Mouse (Mus musculus) liver, embryonic 13.5 days (tissue): ENCODE results near the gene Shisal1. TPM values are rescaled to one million over a fixed set of nuclear protein-coding genes. Genes with fewer than 3 reads are reported as not detected.

Experiments
- ATAC-seq: fragments of 200-750 bp; cut with Nextera tagmentation; 2 replicates; pipeline ENCODE4 v1.8.0; 2017; ENCODE audit warnings: low read depth, mild to moderate bottlenecking, moderate number of reproducible peaks, moderate library complexity
- DNase-seq: peaks from one replicate; pipeline ENCODE4 v3.0.0; 2022
- H3K27ac ChIP-seq: fragments of 300-500 bp; sonication (generic); 2 replicates; pipeline ENCODE4 v1.5.1; 2015; ENCODE audit warnings: moderate library complexity, mild to moderate bottlenecking, inconsistent platforms
- H3K27me3 ChIP-seq: fragments of 300-500 bp; sonication (generic); 2 replicates; pipeline ENCODE4 v1.6.1; 2015; ENCODE audit warnings: mild to moderate bottlenecking, inconsistent platforms
- H3K36me3 ChIP-seq: fragments of 300-500 bp; sonication (generic); 2 replicates; pipeline ENCODE4 v1.6.1; 2015; ENCODE audit warnings: mild to moderate bottlenecking, inconsistent platforms
- H3K4me1 ChIP-seq: fragments of 300-500 bp; sonication (generic); replicated peaks from 2 replicates; pipeline ENCODE4 v1.6.1; 2015; ENCODE audit warnings: inconsistent platforms
- H3K4me2 ChIP-seq: fragments of 300-500 bp; sonication (generic); 2 replicates; pipeline ENCODE4 v1.6.1; 2015; ENCODE audit warnings: inconsistent platforms, mild to moderate bottlenecking, moderate library complexity
- H3K4me3 ChIP-seq: fragments of 300-500 bp; sonication (generic); replicated peaks from 2 replicates; pipeline ENCODE4 v1.5.1; 2015; ENCODE audit warnings: mild to moderate bottlenecking, inconsistent platforms
- H3K9ac ChIP-seq: fragments of 300-500 bp; sonication (generic); 2 replicates; pipeline ENCODE4 v1.6.1; 2015; ENCODE audit warnings: mild to moderate bottlenecking, inconsistent platforms
- H3K9me3 ChIP-seq: fragments of 300-500 bp; sonication (generic); replicated peaks from 2 replicates; pipeline ENCODE4 v1.6.1; 2016; ENCODE audit warnings: inconsistent platforms
- WGBS: fragments of 180-500 bp; shearing (Covaris S2); methylation state at CpG from one replicate; pipeline ENCODE4 v1.1.7; 2015; ENCODE audit not compliant: insufficient replicate concordance; 5-methylcytosine and 5-hydroxymethylcytosine counted together
- polyA plus RNA-seq: library from polyadenylated mRNA; unstranded; fragments of >200 nt; fragmentation: Nextera tagmentation; extraction: Ambion mirVana; gene quantifications from 2 replicates; pipeline ENCODE4 v1.2.1, GENCODE M21; 2015

Gene Shisal1
- 0.08 and 0.14 TPM in 2 replicates for polyA plus RNA-seq

GRCm38 (mm10) chr15:84446997-84447396 lies at the start of gene Shisal1:
Gene Shisal1 (minus strand): TSS chr15:84447097.
- Histone ChIP-seq H3K4me3 (peak within 1 kb of the TSS; percentile 38), H3K4me1 (0 out of 2 replicates have a peak, but pooled peaks cover 5% of the 10 kb centered on the region), H3K27ac (no peak within 1 kb of the TSS), H3K9me3 (no peaks in the 10 kb centered on the region), H3K27me3 (peaks cover 89% of the 10 kb centered on the region), H3K4me2 (peak within 1 kb of the TSS; percentile 58), H3K36me3 (no peaks in the 10 kb centered on the region), H3K9ac (no peak within 1 kb of the TSS)
- ATAC-seq (no peak), DNase-seq (no peak)
- WGBS = 9% methylated on average over 9 of the region's 9 CpGs

- Histone ChIP-seq H3K4me2 (no peak overlapping the region), H3K4me1 (no peaks in the 10 kb centered on the region), H3K36me3 (no peaks in the 10 kb centered on the region), H3K27ac (no peak overlapping the region), H3K27me3 (no peaks in the 10 kb centered on the region), H3K9ac (no peak overlapping the region), H3K9me3 (no peaks in the 10 kb centered on the region), H3K4me3 (no peak overlapping the region)
- DNase-seq (no peak), ATAC-seq (no peak)
- WGBS = 54% methylated on average over 7 of the region's 7 CpGs
Measured at GRCm38 (mm10) chr15:84490486-84490885, 43.6 kb upstream of the Shisal1 start.

- ATAC-seq (no peak), DNase-seq (no peak)
- H3K27ac ChIP-seq = no peak overlapping the region
- H3K9ac ChIP-seq = no peak overlapping the region; the same call in 1 of the 2 replicates
- no peaks in the 10 kb centered on the region for H3K9me3 ChIP-seq
- no peaks in the 10 kb centered on the region for H3K36me3 ChIP-seq
- 49% methylated on average over 4 of the region's 4 CpGs for WGBS
- H3K27me3 ChIP-seq = no peaks in the 10 kb centered on the region
- H3K4me2 ChIP-seq = no peak overlapping the region
- no peak overlapping the region for H3K4me3 ChIP-seq
- peaks cover 12% of the 10 kb centered on the region for H3K4me1 ChIP-seq
Measured at GRCm38 (mm10) chr15:84484255-84484654, 37.4 kb upstream of the Shisal1 start.

GRCm38 (mm10) chr15:84483622-84484021 lies 36.7 kb upstream of the Shisal1 start:
- H3K27me3 ChIP-seq = no peaks in the 10 kb centered on the region
- no peak overlapping the region for H3K27ac ChIP-seq
- H3K4me2 ChIP-seq = 0 out of 2 replicates have a peak overlapping the region, but pooled peaks have one; percentile 17
- no peaks in the 10 kb centered on the region for H3K9me3 ChIP-seq
- H3K4me3 ChIP-seq = no peak overlapping the region
- H3K9ac ChIP-seq = no peak overlapping the region
- H3K4me1 ChIP-seq = peaks cover 12% of the 10 kb centered on the region
- 44% methylated on average over 5 of the region's 5 CpGs for WGBS
- DNase-seq (no peak), ATAC-seq (peak; percentile 51; the same call in 1 of the 2 replicates)
- H3K36me3 ChIP-seq = no peaks in the 10 kb centered on the region

- no peak for DNase-seq
- 60% methylated on average over 13 of the region's 13 CpGs for WGBS
- Histone ChIP-seq H3K4me2 (no peak overlapping the region), H3K4me3 (no peak overlapping the region), H3K9ac (no peak overlapping the region), H3K27me3 (no peaks in the 10 kb centered on the region), H3K36me3 (no peaks in the 10 kb centered on the region), H3K27ac (no peak overlapping the region), H3K4me1 (peaks cover 12% of the 10 kb centered on the region), H3K9me3 (no peaks in the 10 kb centered on the region)
- ATAC-seq = no peak
Measured at GRCm38 (mm10) chr15:84481259-84481877, 34.5 kb upstream of the Shisal1 start.

- Histone ChIP-seq H3K4me2 (no peak overlapping the region), H3K9ac (no peak overlapping the region), H3K4me3 (no peak overlapping the region), H3K27ac (no peak overlapping the region), H3K9me3 (no peaks in the 10 kb centered on the region), H3K27me3 (peaks cover 9% of the 10 kb centered on the region), H3K4me1 (no peaks in the 10 kb centered on the region), H3K36me3 (no peaks in the 10 kb centered on the region)
- WGBS = 32% methylated on average over 8 of the region's 8 CpGs
- DNase-seq (no peak), ATAC-seq (no peak)
Measured at GRCm38 (mm10) chr15:84469391-84469790, 22.5 kb upstream of the Shisal1 start.

GRCm38 (mm10) chr15:84467761-84468160 lies 20.9 kb upstream of the Shisal1 start:
- H3K27me3 ChIP-seq = peaks cover 9% of the 10 kb centered on the region
- no peak for ATAC-seq
- 45% methylated on average over 5 of the region's 5 CpGs for WGBS

GRCm38 (mm10) chr15:84466458-84467267 lies 19.8 kb upstream of the Shisal1 start:
- no peak for DNase-seq
- peaks cover 9% of the 10 kb centered on the region for H3K27me3 ChIP-seq
- no peaks in the 10 kb centered on the region for H3K9me3 ChIP-seq
- H3K36me3 ChIP-seq = no peaks in the 10 kb centered on the region
- 35% methylated on average over 13 of the region's 13 CpGs for WGBS
- no peak overlapping the region for H3K27ac ChIP-seq
- ATAC-seq = no peak
- H3K9ac ChIP-seq = no peak overlapping the region
- H3K4me1 ChIP-seq = no peaks in the 10 kb centered on the region
- H3K4me2 ChIP-seq = no peak overlapping the region
- no peak overlapping the region for H3K4me3 ChIP-seq

More at GRCm38 (mm10) chr15:84467761-84468160, 20.9 kb upstream of the Shisal1 start:
- H3K9ac ChIP-seq = no peak overlapping the region
- no peak for DNase-seq
- H3K4me3 ChIP-seq = no peak overlapping the region
- H3K4me1 ChIP-seq = no peaks in the 10 kb centered on the region
- H3K27ac ChIP-seq = no peak overlapping the region
- no peaks in the 10 kb centered on the region for H3K9me3 ChIP-seq
- no peak overlapping the region for H3K4me2 ChIP-seq
- H3K36me3 ChIP-seq = no peaks in the 10 kb centered on the region

- Histone ChIP-seq H3K9ac (no peak overlapping the region), H3K4me3 (no peak overlapping the region), H3K4me1 (0 out of 2 replicates have a peak, but pooled peaks cover 4% of the 10 kb centered on the region), H3K27ac (no peak overlapping the region), H3K36me3 (no peaks in the 10 kb centered on the region), H3K27me3 (0 out of 2 replicates have a peak, but pooled peaks cover 3% of the 10 kb centered on the region), H3K9me3 (no peaks in the 10 kb centered on the region), H3K4me2 (no peak overlapping the region)
- DNase-seq = no peak
- WGBS = 45% methylated on average over 2 of the region's 2 CpGs
- ATAC-seq = no peak
Measured at GRCm38 (mm10) chr15:84461429-84461828, 14.5 kb upstream of the Shisal1 start.

GRCm38 (mm10) chr15:84458983-84459382 lies 12.1 kb upstream of the Shisal1 start:
- H3K4me2 ChIP-seq = no peak overlapping the region
- H3K9ac ChIP-seq = no peak overlapping the region
- no peaks in the 10 kb centered on the region for H3K9me3 ChIP-seq
- WGBS = 51% methylated on average over 6 of the region's 6 CpGs
- H3K36me3 ChIP-seq = no peaks in the 10 kb centered on the region
- no peak for DNase-seq
- H3K4me1 ChIP-seq = 0 out of 2 replicates have a peak, but pooled peaks cover 4% of the 10 kb centered on the region
- H3K27me3 ChIP-seq = no peaks in the 10 kb centered on the region
- H3K27ac ChIP-seq = no peak overlapping the region
- no peak overlapping the region for H3K4me3 ChIP-seq
- ATAC-seq = peak; percentile 31; the same call in 1 of the 2 replicates

- DNase-seq = no peak
- 58% methylated on average over 6 of the region's 6 CpGs for WGBS
- Histone ChIP-seq H3K36me3 (no peaks in the 10 kb centered on the region), H3K27me3 (peaks cover 11% of the 10 kb centered on the region), H3K4me3 (no peak overlapping the region), H3K9me3 (no peaks in the 10 kb centered on the region), H3K4me1 (0 out of 2 replicates have a peak, but pooled peaks cover 9% of the 10 kb centered on the region), H3K27ac (no peak overlapping the region), H3K9ac (no peak overlapping the region), H3K4me2 (no peak overlapping the region)
- ATAC-seq = no peak
Measured at GRCm38 (mm10) chr15:84455286-84455685, 8.4 kb upstream of the Shisal1 start.
